Mouse (Mus musculus) adrenal gland, adult 18-20 months (tissue): ENCODE results near the gene Spaca1. TPM values are rescaled to one million over a fixed set of nuclear protein-coding genes. Genes with fewer than 3 reads are reported as not detected.
"Not testable (repeated sequence)": the region's sequence is repeated elsewhere in the genome, so short reads cannot be mapped to it uniquely, and the experiment has no call there.

Source experiments
- DNase-seq, 2 experiments: peaks; one replicate each; pipeline ENCODE4 v3.0.0; 2021 to 2022; ENCODE audit warnings: low spot score in 2 of 2
- long read RNA-seq, 2 experiments: library from polyadenylated mRNA; stranded (forward); transcript quantifications; one replicate each; pipeline ENCODE4 v2.0.0; 2021
- total RNA-seq, 2 experiments: library from RNA; stranded (reverse); gene quantifications; 1 replicate in 1 of 2; 2 replicates in 1 of 2; pipeline ENCODE4 v1.2.3; 2021

Spaca1 gene
- 1 to 10 TPM in 1 of 2 experiments, under 1 TPM in 1; 0.63 to 1.1 TPM for total RNA-seq
- long read RNA-seq, experiment 1, partial matches to known transcripts: 0 of 1 reads
- long read RNA-seq, experiment 1, other reads (novel, unspliced or antisense): 0 of 1 reads
- long read RNA-seq, experiment 2: 0 reads

DNA sequence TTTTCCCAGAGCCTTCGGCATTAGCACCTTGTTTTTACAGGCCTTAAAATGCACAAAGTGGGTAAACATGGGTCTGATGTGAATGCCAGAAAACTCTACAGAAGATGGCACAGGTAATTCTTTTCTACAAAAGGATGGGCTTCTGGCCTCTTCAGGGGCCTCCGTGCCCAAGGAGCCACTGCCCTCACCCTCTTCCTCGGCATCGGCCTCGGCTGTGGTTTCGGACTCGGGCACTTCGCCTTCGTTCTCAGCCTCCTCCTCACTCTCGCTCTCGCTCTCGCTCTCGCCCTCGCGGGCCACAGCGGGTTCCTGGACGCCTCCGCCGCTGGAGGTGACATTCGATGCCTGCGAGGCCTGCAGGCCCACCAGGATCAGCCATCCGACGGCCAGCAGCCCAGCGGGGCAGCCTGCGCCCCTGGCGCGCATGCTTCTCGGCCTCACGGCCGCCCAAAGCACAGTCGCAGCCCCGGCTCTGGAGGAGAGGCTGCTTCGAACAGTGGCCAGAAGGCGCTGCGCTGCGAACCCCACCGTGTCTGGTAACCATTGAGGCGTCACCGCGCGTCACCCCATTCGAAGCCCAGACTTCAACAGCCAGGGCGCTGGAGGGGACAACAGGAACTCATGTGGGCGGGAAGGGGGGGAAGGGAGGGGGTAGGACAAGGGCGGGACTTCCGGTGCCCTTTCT is at the start of gene Spaca1:
TSS of gene Spaca1 (minus strand) at position 621 of the 685 bp plus-strand sequence.
- DNase-seq: no peak

DNA sequence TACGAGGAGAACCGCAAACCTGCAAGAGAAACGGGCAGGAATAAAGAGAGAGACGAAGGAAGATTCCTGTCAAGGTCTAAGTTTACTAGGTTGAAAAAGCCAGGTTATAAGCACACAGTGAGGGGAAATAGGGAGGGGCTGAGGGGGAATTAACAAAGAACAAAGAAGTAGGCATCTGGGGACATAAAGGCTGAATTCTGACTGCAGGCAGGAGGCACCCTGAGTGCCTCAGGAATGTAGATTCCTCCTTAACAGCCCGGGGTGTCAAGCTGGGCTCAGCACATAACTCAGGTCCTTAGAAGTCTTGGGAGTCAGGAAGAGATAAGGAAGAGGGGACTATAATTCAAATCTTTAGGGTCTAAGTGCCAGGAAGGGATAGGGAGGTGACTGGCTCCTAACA is 37.3 kb upstream of the Spaca1 start:
- DNase-seq: not testable (repeated sequence)

DNA sequence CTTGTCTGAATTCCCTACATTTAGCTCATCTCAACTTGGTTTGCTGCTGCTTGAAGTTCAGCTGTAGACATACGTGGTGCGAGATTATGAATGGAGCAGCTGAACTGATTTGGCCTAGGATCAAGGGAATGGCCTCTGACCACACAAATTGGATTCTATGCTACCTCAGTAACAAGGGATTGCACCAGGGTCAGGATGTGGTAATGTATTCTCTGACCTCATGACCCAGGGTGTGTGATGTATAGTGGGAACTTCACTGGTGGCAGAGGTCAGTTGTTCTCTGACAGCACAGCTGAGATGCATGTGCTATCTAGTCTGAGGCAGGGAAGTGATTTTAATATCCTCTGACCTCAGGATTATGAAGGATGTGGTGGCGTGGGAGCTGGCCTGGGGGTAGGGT is 31.1 kb upstream of the Spaca1 start:
- no peak for DNase-seq

DNA sequence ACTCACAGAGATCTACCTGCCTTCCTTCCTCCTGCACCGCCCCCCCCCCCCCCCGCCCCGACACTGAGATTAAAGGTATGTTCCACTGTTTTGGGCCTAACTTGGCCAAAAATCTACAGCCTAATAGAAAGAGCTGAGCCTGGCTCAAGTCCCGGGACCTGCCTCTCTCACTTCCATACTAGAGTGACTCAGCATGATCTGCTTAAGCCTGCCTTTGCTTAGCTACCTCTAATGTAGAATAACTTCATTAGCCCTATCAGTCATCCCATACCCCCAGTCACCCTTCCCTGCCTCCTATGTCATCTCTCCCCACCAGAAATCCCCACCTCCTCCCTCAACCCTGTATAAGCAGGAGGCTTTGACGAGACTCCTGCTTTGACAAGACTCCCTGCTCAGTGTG is 19.0 kb upstream of the Spaca1 start:
- DNase-seq: no peak

DNA sequence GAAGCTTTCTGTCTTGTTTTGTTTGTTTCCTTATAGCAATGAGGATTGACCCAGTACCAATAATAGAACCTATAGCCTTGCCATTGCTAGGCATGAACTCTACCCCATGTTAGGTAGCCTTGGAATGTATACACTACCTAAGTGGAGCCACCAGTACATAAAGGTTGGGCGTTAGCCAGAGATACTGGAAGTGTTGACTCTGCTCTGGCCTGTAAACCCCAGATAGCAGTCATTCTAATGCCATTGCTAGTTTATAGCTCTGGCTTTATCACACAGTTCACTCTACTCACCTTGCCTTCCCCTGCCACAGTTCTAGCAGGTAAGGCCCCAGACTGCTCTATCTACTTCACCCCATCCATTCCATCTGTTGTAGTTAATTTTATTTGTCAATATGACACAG is 8.3 kb upstream of the Spaca1 start:
- no peak for DNase-seq

DNA sequence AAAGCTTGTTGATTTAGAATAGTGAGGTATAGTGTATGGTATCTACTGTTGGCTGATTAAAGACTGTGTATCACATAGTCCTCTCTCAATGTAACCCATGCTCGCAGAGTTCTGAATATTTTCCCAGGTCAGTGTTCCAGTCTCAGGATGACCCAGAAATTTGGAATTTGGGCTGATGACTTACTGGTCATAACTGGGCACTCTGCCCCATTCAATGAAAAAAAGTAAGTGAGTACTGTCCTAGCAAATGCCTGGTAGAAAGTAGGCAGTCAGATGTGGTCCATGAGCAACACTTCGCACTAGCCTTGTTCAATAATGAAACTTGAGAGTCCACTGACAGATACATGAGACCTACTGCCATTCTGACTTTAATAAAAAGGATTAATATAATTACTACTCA is 23.2 kb downstream of the Spaca1 start:
- DNase-seq: no peak

DNA sequence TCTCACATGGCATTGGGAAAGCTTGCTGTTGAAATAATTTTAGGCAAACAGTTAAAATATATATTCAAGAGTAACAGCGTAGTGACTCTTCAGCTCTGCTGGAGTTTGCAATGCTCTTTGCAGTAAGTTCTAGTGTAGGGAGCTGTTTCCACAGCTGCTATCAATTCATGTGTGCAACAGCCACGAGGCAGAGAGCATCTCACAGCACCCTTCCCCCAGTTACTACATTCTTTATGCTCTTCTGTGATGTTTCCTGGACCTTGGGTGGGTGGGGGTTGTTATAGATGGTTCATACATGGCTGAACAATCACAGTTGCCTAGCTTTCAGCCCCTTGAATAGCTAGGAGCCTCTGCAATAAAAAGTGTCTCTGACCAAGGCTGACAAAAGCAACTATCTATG is 28.5 kb downstream of the Spaca1 start:
- DNase-seq: no peak

DNA sequence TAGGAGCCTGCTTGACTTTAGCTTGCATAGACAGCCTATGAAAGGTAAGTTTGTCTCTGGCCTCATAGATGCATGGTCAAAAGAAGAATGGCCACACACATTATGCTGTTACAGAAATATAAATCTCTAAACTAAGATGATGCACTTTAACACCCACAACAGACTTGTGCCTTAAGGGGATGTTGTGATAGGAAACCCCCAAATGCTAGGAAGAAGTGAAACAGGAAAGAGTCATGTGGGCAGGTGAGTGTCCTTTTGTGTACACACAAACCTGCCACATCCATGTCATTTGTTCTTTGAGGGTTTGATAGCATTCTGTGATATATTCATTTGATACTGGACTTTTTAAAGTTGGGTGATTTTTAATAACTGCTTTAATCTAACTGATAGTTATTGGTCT is 53.6 kb downstream of the Spaca1 start:
- no peak for DNase-seq

DNA sequence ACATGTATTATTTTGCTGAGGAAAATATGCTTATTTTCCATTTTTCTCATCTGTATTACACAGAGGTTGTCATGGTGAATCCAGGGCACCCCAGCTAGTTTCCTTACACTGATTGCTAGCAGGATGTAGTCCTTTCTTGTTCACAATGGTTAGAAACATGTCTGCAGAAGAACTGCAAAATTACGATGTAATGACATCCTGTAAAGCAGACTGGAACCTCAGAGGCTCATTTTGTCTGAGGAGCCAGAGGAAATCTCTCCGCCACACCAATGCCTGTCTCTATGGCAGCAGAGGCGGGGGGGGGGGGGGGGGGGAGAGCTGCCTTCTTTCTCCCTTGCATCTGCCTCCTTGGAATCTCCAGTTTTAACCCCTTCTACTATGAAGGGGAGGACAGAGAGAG is 57.3 kb downstream of the Spaca1 start:
- no peak for DNase-seq

DNA sequence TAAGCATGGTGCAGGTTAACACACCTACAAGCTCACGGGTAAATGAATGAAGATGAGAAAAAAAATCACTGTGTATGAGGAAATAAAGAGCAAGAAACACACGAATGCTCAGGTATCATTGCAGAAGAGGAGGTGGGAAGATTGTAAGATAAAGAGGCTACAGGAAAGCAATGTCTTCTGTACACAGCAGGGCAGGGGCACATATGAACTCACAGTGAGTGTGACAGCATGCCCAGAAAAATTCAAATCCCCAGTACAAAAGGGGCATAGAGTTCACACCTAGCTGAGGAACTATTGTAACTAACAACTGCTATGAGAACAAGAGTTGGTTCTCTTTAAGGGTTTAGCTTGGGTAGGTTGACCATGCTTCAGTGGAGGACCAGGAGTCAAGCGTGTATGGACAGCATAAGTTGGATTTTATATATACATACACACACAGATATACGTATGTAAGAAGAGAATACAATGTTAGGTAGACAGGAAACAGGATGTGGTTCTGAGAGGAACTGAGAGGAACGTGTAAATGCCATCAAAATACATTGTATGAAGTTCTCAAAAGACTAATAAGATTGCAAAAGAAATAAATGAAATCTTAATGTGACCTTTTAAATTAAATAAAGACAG is 61.4 kb downstream of the Spaca1 start:
- DNase-seq: no peak

Other genes starting within 250 kb of the Spaca1 start
- gene Cnr1, start 125.6 kb downstream of the Spaca1 start, total RNA-seq: 10 to 100 TPM; 11.4 to 24.5 TPM